13 mouse cellular contexts compared by ENCODE assay signal in the genomic region with DNA sequence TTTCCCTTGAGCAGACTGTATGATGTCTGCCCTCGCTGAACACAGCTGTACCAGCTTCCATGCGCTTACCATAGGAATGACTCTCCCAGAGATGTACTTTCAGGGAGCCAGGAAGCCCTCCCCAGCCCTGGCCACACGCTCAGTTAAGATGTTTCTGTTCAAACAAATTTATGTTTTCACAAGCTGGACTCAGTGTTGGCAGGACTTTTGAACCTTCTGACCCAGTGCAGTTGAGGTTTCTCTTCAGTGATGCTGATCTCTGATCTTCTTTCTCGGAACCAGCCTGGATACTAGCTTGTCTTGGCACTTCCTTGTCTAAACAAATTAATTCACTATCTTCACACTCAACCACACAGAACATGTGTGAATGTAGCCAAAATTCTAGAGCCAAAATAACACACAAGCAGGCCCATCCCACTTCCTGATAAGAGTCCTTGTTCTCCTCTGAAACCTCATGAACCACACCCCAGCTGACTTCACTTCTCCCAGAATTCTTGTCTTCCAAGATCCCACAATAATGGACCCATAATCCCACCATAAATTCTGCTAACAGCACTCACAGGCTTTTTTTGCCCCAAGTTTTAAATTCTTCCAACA. TPM values are rescaled to one million over a fixed set of nuclear protein-coding genes. Genes with fewer than 3 reads are reported as not detected.
DNase-seq lines count a peak whose midpoint lies in the region; ATAC-seq and TF ChIP-seq lines count a peak whose summit lies in the region.
"Had no signal": no experiment of that assay in that cellular context is flagged by ENCODE, and none has a peak within 500 bp of the region (broad histone marks: within the 10 kb centered on the region; RNA-seq: fewer than 3 reads in every experiment).

No protein-coding gene starts in this region.

- H3K9me3 ChIP-seq in lung, postnatal 0 days (ENCODE audit: low read length) = no peaks in the 10 kb centered on the region
- H3K9me3 ChIP-seq in stomach, embryonic 16.5 days (replicated peaks; ENCODE audit: control insufficient read depth, low read length) = no peaks in the 10 kb centered on the region
- H3K9me3 ChIP-seq in forebrain, embryonic 15.5 days = no peaks in the 10 kb centered on the region
- H3K9me3 ChIP-seq: hindbrain, embryonic 13.5 days had no signal

- WGBS in lung, postnatal 0 days = 33% methylated on average over 4 of the region's 4 CpGs
- WGBS in stomach, embryonic 16.5 days = 55% methylated on average over 4 of the region's 4 CpGs
- 85% methylated on average over 4 of the region's 4 CpGs for WGBS in forebrain, embryonic 15.5 days

- H3K27me3 ChIP-seq in lung, postnatal 0 days (replicated peaks; ENCODE audit: insufficient read depth, low read length) = no peaks in the 10 kb centered on the region
- no peaks in the 10 kb centered on the region for H3K27me3 ChIP-seq in stomach, embryonic 16.5 days (ENCODE audit: control insufficient read depth, insufficient read depth, low read length)
- no peaks in the 10 kb centered on the region for H3K27me3 ChIP-seq in forebrain, embryonic 15.5 days
- H3K27me3 ChIP-seq: hindbrain, embryonic 13.5 days had no signal

- DNase-seq in gastrocnemius, adult 2 months = no peak
- DNase-seq in gastrocnemius, postnatal 10 days = no peak
- peak; percentile 32 for DNase-seq in lung, postnatal 0 days (ENCODE audit: low spot score)
- no peak for DNase-seq in lung, adult 18-20 months
- peak; percentile 59 for DNase-seq in kidney, postnatal 14 days
- no peak for DNase-seq in embryo, embryonic 10.5 days (ENCODE audit: low spot score)
- DNase-seq: adrenal gland, postnatal 14 days; gastrocnemius, postnatal 25 days; liver had no signal

- no peak overlapping the region for H3K9ac ChIP-seq in lung, postnatal 0 days (replicated peaks; ENCODE audit: low read depth)
- H3K9ac ChIP-seq in stomach, embryonic 16.5 days (ENCODE audit: low read length) = no peak overlapping the region
- H3K9ac ChIP-seq in forebrain, embryonic 15.5 days (replicated peaks) = no peak overlapping the region
- H3K9ac ChIP-seq: hindbrain, embryonic 13.5 days had no signal

- H3K36me3 ChIP-seq in lung, postnatal 0 days (ENCODE audit: insufficient read depth, low read length) = no peaks in the 10 kb centered on the region
- no peaks in the 10 kb centered on the region for H3K36me3 ChIP-seq in stomach, embryonic 16.5 days (ENCODE audit: control insufficient read depth, insufficient read depth, low read length)
- no peaks in the 10 kb centered on the region for H3K36me3 ChIP-seq in forebrain, embryonic 15.5 days
- H3K36me3 ChIP-seq: hindbrain, embryonic 13.5 days had no signal

- H3K27ac ChIP-seq in gastrocnemius, adult 2 months = peak overlapping the region; percentile 80
- H3K27ac ChIP-seq in lung, postnatal 0 days (ENCODE audit: low read length) = peak overlapping the region; percentile 20; the same call in 1 of the 2 replicates
- H3K27ac ChIP-seq in stomach, embryonic 16.5 days (ENCODE audit: low read length) = peak overlapping the region; percentile 21; the same call in 1 of the 2 replicates
- no peak overlapping the region for H3K27ac ChIP-seq in forebrain, embryonic 15.5 days (replicated peaks)
- H3K27ac ChIP-seq: hindbrain, embryonic 13.5 days had no signal

- peaks cover 4% of the 10 kb centered on the region for H3K4me1 ChIP-seq in lung, postnatal 0 days (ENCODE audit: insufficient read depth, low read depth, low read length)
- H3K4me1 ChIP-seq in stomach, embryonic 16.5 days (ENCODE audit: control insufficient read depth, insufficient read depth, low read length) = peaks cover 11% of the 10 kb centered on the region
- H3K4me1 ChIP-seq in forebrain, embryonic 15.5 days = peaks cover 2% of the 10 kb centered on the region

- peak overlapping the region; percentile 25; the same call in 1 of the 2 replicates for H3K4me3 ChIP-seq in gastrocnemius, adult 2 months
- no peak overlapping the region for H3K4me3 ChIP-seq in lung, postnatal 0 days (ENCODE audit: low read depth, low read length)
- no peak overlapping the region for H3K4me3 ChIP-seq in stomach, embryonic 16.5 days (replicated peaks; ENCODE audit: low read length)
- H3K4me3 ChIP-seq in forebrain, embryonic 15.5 days = no peak overlapping the region
- H3K4me3 ChIP-seq: hindbrain, embryonic 13.5 days had no signal

- intact Hi-C loops in gastrocnemius, adult 2 months (cut with DNase I) = no loop called here

- no peak overlapping the region for H3K4me2 ChIP-seq in lung, postnatal 0 days (replicated peaks; ENCODE audit: low read depth, low read length)
- H3K4me2 ChIP-seq in stomach, embryonic 16.5 days (ENCODE audit: low read depth, low read length) = no peak overlapping the region
- no peak overlapping the region for H3K4me2 ChIP-seq in forebrain, embryonic 15.5 days (replicated peaks)
- H3K4me2 ChIP-seq: hindbrain, embryonic 13.5 days had no signal

- 0 out of 2 replicates have a peak, but pooled peaks have one; percentile 16 for TF ChIP-seq EP300 in lung, postnatal 0 days (IDR thresholded peaks at IDR 0.05)

- peak; percentile 68 for ATAC-seq in lung, postnatal 0 days
- ATAC-seq in stomach, embryonic 16.5 days (ENCODE audit: insufficient read depth, low FRiP score) = no peak
- no peak for ATAC-seq in forebrain, embryonic 15.5 days (replicated peaks)
- ATAC-seq: forebrain, embryonic 14.5 days had no signal

- TF ChIP-seq CTCF in gastrocnemius, adult 2 months (IDR thresholded peaks at IDR 0.05) = no peak
- no peak for TF ChIP-seq CTCF in lung, postnatal 0 days (IDR thresholded peaks at IDR 0.05)

RNA-seq across cellular contexts. Expression of a gene that starts 22.6 kb away (rescaled TPM):
- total RNA-seq in gastrocnemius, adult 2 months (2021) = 1 to 10 TPM; 2.8 to 8.4 TPM
- 1 to 10 TPM; 7.5 to 9.5 TPM for total RNA-seq in gastrocnemius, postnatal 10 days (2021)
- 5.4 and 6.0 TPM in 2 replicates for polyA plus RNA-seq in lung, postnatal 0 days (2015; fragmentation: Nextera tagmentation; extraction: Ambion mirVana)
- polyA plus RNA-seq in stomach, embryonic 16.5 days (2015; fragmentation: Nextera tagmentation; extraction: Ambion mirVana) = 20.3 and 27.1 TPM in 2 replicates
- 6.2 and 7.2 TPM in 2 replicates for polyA plus RNA-seq in forebrain, embryonic 15.5 days (2015; fragmentation: Nextera tagmentation; extraction: Ambion mirVana)

Comparison
In these comparisons a context has a peak if more than half of its experiments do, and no peak if none do; other contexts are left out.
1. DNase-seq: peak in lung, postnatal 0 days (single experiment) and kidney, postnatal 14 days (single experiment); none in gastrocnemius, adult 2 months (single experiment), gastrocnemius, postnatal 10 days (single experiment), lung, adult 18-20 months (0 of 2) and embryo, embryonic 10.5 days (single experiment).